Mouse (Mus musculus) spleen, adult 2 months (tissue): ENCODE measurements around the gene Smad5. TPM values are rescaled to one million over a fixed set of nuclear protein-coding genes. Genes with fewer than 3 reads are reported as not detected.

Experiments
- DNase-seq, 2 experiments: peaks; one replicate each; pipeline versions ENCODE4 v3.0.0 to v3.0.0-alpha.2; 2012 to 2021; ENCODE audit warnings: low spot score in 2 of 2, low read depth in 1 of 2
- H3K27ac ChIP-seq: fragments of 200-500 bp; 2 replicates; pipeline ENCODE4 v1.5.1; 2012; ENCODE audit warnings: low read length, inconsistent platforms; ENCODE audit not compliant: insufficient read depth
- H3K27me3 ChIP-seq: fragments of 200-500 bp; 2 replicates; pipeline ENCODE4 v1.6.1; 2012; ENCODE audit warnings: mild to moderate bottlenecking, moderate library complexity, low read length, inconsistent platforms; ENCODE audit not compliant: control insufficient read depth, insufficient read depth
- H3K36me3 ChIP-seq: fragments of 200-500 bp; 2 replicates; pipeline ENCODE4 v1.6.1; 2012; ENCODE audit warnings: mild to moderate bottlenecking, low read length, inconsistent platforms; ENCODE audit not compliant: control insufficient read depth, insufficient read depth
- H3K4me1 ChIP-seq: fragments of 200-500 bp; 2 replicates; pipeline ENCODE4 v1.6.1; 2011; ENCODE audit warnings: inconsistent platforms; ENCODE audit not compliant: control insufficient read depth, insufficient read depth, insufficient read length
- H3K4me3 ChIP-seq: fragments of 200-500 bp; 2 replicates; pipeline ENCODE4 v1.5.1; 2011; ENCODE audit warnings: mild to moderate bottlenecking, inconsistent platforms; ENCODE audit not compliant: insufficient read depth, insufficient read length; ENCODE audit errors: extremely low read depth
- CTCF ChIP-seq: fragments of 200-500 bp; IDR thresholded peaks from 2 replicates; pipeline ENCODE4 v1.5.1; 2011; ENCODE audit warnings: mild to moderate bottlenecking, inconsistent platforms; ENCODE audit not compliant: insufficient read depth, insufficient read length, insufficient replicate concordance; ENCODE audit errors: extremely low read depth
- POLR2A ChIP-seq: fragments of 200-500 bp; IDR thresholded peaks from 2 replicates; pipeline ENCODE4 v1.6.1; 2011; ENCODE audit warnings: low read depth, low read length, inconsistent platforms
- WGBS: fragments of 180-500 bp; shearing (Covaris S2); methylation state at CpG from one replicate; pipeline ENCODE4 v1.1.7; 2018; 5-methylcytosine and 5-hydroxymethylcytosine counted together
- polyA plus RNA-seq: library from polyadenylated mRNA; depleted of rRNA; stranded (reverse); fragments of >200 nt; gene quantifications from 2 replicates; pipeline ENCODE4 v1.2.3, GENCODE M21; 2012

The Smad5 gene
- polyA plus RNA-seq, 1 experiment = 12.0 TPM

DNA sequence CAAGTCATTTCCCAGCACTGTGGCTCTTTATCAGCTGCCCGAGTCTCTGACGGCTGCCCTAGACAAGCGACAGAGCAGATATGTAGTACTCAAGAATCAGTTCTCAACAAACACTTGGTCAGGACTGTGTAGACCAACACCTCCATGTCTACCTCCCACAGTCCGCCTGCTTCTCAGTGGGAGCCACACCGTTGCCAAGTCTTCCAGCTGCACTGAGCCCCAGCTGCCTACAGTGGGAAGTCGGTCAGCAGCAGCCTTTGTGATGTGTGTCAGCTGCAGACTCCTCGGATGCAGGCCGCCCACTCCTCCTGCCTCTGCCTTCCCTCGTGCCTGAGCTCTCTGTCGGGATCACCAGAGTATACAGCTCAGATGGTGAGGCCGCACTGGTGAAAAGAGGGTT is 31.6 kb upstream of the Smad5 start:
- Histone ChIP-seq H3K27me3 (no peaks in the 10 kb centered on the region), H3K27ac (no peak overlapping the region), H3K36me3 (no peaks in the 10 kb centered on the region), H3K4me3 (no peak overlapping the region), H3K4me1 (no peaks in the 10 kb centered on the region)
- no peak for TF ChIP-seq CTCF
- no peak for TF ChIP-seq POLR2A
- 87% methylated on average over 11 of the region's 11 CpGs for WGBS
- DNase-seq = no peak

DNA sequence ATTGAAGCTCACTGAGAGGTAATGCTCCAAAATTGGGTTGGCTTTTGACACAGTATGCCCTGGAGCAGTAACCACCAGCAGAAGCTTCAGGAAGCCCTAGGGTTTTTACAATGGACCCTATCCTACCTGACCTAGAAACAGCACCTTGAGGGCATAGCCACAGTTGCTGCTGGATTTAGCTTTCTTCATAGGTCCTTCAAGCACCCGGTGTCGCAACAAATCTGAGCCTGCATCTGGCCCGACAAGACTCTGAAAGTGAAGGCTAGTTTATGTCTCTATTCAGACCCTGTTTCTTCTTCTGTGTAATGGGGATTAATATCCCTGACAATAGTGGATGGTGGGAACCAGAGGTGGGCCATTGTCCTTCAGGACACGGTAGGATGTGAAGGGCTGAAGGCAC is 25.1 kb upstream of the Smad5 start:
- TF ChIP-seq CTCF = no peak
- TF ChIP-seq POLR2A = no peak
- DNase-seq = no peak
- H3K36me3 ChIP-seq = no peaks in the 10 kb centered on the region
- H3K27ac ChIP-seq = no peak overlapping the region
- peaks cover 3% of the 10 kb centered on the region; the same call in 1 of the 2 replicates for H3K4me1 ChIP-seq
- 72% methylated on average over 4 of the region's 4 CpGs for whole genome bisulfite sequencing
- H3K4me3 ChIP-seq = no peak overlapping the region
- H3K27me3 ChIP-seq = no peaks in the 10 kb centered on the region

DNA sequence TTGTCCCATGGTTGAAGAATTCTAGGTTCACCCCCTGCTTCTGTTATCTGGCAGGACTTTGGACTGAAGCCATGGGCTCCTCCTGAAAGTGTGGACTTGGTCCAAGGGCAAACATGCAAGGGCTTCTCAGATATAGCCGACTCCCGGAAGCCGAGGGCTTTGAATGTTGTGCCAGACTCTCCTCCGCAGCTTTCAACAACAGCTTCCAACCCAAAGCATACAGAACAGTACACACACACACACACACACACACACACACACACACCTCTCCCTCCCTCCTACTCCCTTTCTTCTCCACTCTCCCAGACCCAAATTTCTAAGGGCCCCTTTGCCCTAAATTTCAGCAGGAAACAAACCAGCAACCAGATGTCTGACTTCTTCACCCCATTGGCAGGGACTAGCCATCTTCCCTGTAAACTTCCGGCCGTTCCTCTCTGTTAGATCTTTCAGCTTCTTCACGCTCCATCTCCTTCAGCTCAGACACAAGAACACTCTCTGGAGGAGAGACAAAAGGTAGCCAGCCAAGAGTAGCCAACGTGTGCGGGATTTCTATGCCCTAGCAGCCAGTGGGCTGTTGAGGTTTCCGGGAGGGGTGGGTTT is 24.5 kb upstream of the Smad5 start:
- H3K27ac ChIP-seq = peak overlapping the region; percentile 2; the same call in 1 of the 2 replicates
- peaks cover 3% of the 10 kb centered on the region; the same call in 1 of the 2 replicates for H3K4me1 ChIP-seq
- H3K27me3 ChIP-seq = no peaks in the 10 kb centered on the region
- 56% methylated on average over 10 of the region's 10 CpGs for WGBS
- TF ChIP-seq POLR2A = no peak
- no peak for TF ChIP-seq CTCF
- H3K36me3 ChIP-seq = no peaks in the 10 kb centered on the region
- no peak overlapping the region for H3K4me3 ChIP-seq
- no peak for DNase-seq

DNA sequence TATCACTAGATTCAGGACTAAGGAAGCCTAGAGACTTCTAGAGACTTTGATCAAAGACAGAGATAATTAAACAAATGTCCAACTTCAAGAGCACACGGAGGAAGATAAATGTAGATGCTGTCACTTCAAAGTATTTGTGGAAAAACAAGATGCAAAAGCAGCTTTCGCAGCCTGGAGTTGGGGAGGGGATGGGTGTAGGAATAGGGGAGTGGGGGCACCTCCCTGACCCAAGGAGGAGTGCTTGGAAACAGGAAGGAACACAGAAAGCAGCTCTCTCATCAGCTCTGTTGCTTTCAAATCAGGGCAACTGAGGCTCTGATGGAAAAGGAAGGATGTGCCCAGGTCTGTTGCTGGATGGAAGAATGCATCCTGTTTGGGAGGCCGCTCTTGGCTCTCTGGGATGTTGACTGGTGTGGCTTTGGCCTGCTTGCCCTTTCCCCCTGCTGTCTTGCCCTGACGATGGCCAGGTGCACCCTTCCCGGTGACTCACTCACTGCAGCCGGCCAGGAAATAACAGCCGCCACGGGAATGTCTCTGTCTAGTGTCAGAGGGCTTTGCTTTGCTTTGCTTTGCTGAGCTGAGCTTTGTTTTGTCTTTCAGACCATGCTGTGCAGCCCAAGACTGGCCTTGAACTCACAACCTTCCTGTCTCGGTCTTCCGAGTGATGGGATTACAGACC is 23.8 kb upstream of the Smad5 start:
- Histone ChIP-seq H3K36me3 (no peaks in the 10 kb centered on the region), H3K27ac (no peak overlapping the region), H3K27me3 (no peaks in the 10 kb centered on the region), H3K4me1 (peaks cover 3% of the 10 kb centered on the region; the same call in 1 of the 2 replicates), H3K4me3 (no peak overlapping the region)
- WGBS = 67% methylated on average over 10 of the region's 10 CpGs
- TF ChIP-seq CTCF = no peak
- DNase-seq = no peak

DNA sequence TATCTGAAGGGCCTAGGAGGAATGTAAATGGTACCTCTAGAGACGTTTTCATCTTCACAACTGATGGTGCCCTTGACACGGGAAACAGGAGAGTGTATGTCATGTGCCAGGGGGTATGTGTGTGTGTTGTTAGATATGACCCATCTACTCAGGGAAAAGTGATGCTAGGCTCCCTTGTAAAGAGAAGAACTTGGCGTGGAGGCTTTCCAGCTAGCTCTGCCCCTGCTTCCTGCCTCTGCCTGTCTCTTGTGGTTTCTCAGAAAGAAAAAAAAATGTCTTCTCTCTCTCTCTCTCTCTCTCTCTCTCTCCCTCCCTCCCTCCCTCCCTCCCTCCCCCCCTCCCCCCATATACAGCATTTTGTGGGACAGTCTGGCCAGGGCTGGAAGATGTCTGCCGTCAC is 20.9 kb upstream of the Smad5 start:
- H3K27ac ChIP-seq = no peak overlapping the region
- H3K4me1 ChIP-seq = peaks cover 3% of the 10 kb centered on the region; the same call in 1 of the 2 replicates
- H3K36me3 ChIP-seq = no peaks in the 10 kb centered on the region
- no peak for DNase-seq
- 43% methylated on average over 4 of the region's 4 CpGs for WGBS
- H3K4me3 ChIP-seq = no peak overlapping the region; the same call in 1 of the 2 replicates
- no peaks in the 10 kb centered on the region for H3K27me3 ChIP-seq
- TF ChIP-seq POLR2A = no peak
- no peak for TF ChIP-seq CTCF

DNA sequence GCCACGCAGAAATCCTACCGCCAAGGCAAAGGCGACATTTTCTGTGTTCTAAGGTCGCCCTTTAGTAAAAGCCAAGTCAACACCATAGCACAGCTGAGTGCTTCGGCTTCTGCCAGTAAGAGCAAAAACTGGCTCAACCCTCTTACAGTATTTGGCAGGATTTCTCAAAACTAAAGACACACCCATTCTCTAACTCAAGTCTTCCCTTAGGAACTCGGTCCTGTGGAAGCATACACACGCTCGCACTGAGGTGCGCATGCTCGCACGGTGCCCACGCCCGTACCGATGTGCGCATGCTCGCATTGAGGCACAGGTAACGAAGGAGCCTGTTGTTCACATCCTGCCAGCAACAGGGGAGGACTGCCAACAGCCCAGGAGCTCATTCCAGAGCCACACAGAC is 20.5 kb upstream of the Smad5 start:
- Histone ChIP-seq H3K27me3 (no peaks in the 10 kb centered on the region), H3K4me1 (peaks cover 3% of the 10 kb centered on the region; the same call in 1 of the 2 replicates), H3K36me3 (no peaks in the 10 kb centered on the region), H3K4me3 (no peak overlapping the region; the same call in 1 of the 2 replicates), H3K27ac (0 out of 2 replicates have a peak overlapping the region, but pooled peaks have one; percentile 18)
- DNase-seq = no peak
- 85% methylated on average over 17 of the region's 17 CpGs for WGBS
- TF ChIP-seq CTCF (no peak), POLR2A (no peak)

DNA sequence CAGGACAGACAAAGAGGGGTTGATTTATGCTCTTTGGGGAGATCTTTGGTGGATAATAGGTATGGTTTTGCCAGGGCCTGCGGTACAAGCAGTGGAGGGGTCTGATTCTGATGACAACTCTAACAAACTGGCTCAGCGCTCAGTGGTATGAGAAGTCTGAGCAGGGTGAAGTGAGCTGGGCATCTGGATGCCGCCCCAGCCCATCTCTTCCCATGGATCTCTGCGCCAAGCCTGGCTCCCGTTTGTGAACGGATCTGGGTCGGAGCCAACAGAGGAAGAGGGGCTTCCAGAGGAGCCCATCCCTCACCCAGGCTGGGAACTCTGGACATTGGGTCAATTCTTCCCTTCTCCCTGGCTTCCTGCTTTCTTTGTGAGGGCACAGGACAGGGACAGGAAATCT is 19.5 kb upstream of the Smad5 start:
- TF ChIP-seq POLR2A = no peak
- no peak for TF ChIP-seq CTCF
- H3K36me3 ChIP-seq = no peaks in the 10 kb centered on the region
- no peak for DNase-seq
- WGBS = 80% methylated on average over 7 of the region's 7 CpGs
- H3K4me3 ChIP-seq = no peak overlapping the region
- H3K27ac ChIP-seq = no peak overlapping the region
- H3K4me1 ChIP-seq = peaks cover 3% of the 10 kb centered on the region; the same call in 1 of the 2 replicates
- no peaks in the 10 kb centered on the region for H3K27me3 ChIP-seq
